Mouse (Mus musculus) mature B cell (primary cell): Measurements from ENCODE around the gene Tbx3.

ENCODE experiments used
- in situ Hi-C: fragments of 300-500 bp; cut with MboI; formaldehyde crosslinking; loops from 2 replicates; pipeline ENCODE4 v1.14.3; 2019

Tbx3 gene

GRCm38 (mm10) chr5:119670566-119671108 lies at the start of gene Tbx3:
Gene Tbx3, plus strand, starts transcription at chr5:119670669.
- in situ Hi-C loops = no loop called here

- in situ Hi-C loops = no loop called here
Observed at GRCm38 (mm10) chr5:119622076-119622475, 48.4 kb upstream of the Tbx3 start.

DNA sequence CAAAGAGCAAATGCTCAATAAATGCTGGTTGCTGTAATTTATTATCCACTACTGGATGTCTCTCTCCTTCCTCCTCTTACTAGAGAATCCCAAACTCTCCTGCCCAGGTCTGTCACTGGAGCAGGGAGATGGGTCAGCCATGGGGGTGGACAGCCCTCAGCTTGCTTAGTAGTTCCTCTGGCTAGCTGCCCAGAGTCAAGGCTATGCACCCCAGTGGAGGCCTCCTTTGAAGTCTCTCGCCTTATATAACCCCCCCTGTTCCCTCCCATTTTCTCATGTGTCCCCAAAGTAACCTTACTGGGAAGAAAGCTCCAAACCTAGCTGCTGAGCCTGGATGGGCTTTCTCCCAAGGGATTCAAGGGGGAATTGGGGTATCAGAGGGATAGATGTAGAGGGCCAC lies 45.9 kb upstream of the Tbx3 start:
- in situ Hi-C loops = no loop called here

DNA sequence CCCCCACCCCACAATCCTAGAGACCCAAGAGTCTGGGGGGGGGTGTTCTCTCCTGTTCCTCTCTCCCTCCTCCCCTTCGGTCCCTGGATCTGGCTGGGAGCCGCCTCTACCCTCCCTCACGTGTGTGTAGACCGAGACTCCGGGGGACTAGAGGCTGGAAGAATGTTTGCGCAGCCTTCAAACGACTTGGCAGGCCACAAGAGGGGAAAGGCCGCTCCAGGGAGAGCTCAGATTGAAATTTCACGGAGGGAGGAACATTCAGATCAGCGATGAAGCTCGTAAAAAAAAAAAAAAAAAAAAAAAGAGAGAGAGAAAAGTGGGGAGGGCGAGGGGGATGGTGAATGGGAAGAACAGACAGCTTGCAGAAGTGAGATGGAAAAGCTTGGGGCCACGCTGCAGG lies 44.9 kb upstream of the Tbx3 start:
- in situ Hi-C loops = no loop called here

DNA sequence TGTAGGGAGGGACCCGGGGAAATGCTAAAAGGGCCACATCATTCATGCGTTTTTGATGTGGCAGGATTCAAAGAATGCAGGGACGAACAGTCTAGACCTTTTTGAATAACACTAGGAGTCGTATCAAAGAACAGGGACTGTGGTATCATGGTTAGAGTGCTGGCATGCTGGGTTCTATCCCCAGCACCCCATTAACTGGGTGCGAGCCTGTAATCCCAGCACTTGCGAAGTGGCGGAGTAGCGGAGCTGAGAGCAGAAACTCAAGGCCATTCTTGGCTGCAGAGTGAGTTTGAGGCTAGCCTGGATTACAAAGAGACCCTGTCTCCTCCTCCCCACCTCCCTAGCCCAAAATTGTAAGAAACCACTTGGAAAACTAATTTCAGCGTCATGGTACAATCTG lies 44.3 kb upstream of the Tbx3 start:
- in situ Hi-C loops = no loop called here

GRCm38 (mm10) chr5:119626662-119627061 lies 43.8 kb upstream of the Tbx3 start:
- in situ Hi-C loops = no loop called here

DNA sequence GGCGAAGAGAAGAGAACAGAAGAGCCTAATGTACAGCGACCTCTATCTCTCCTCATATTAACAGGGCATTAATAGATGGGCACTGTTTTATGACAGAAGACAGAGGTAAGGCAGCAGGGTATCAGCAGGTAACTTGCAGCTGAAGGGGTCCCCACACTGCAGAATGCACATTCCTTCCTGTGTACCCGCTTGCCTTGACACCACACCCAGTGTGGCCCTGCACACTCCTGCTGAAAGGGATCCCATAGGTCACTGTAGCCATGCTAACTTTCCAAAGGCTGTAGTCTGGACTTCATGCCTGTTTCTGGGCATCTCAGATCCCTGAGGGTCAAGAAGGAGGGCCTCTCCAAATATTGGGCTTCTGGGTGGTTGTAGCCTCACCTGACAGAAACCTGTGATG lies 42.4 kb upstream of the Tbx3 start:
- in situ Hi-C loops = no loop called here

GRCm38 (mm10) chr5:119628746-119629327 lies 41.6 kb upstream of the Tbx3 start:
- in situ Hi-C loops = no loop called here

DNA sequence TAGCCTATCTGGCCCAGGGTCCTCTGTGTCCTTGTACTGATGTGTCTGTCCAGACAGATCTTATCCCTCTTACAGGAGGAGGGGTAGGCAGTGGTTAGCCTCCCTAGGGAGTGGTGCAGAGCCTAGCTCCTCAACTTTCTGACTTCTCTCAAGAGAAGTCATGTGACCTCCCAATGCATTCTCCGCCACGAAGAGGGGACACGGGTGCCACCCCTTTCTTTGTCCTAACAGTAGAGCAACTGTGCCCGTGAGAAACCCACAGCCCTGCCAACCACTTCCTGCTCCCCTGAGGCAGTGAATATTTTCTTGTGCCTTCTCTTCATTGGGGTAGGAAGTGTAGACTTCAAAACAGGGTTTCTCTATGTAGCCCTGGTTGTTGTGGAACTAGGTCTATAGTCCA lies 36.9 kb upstream of the Tbx3 start:
- in situ Hi-C loops = no loop called here

- in situ Hi-C loops = no loop called here
Observed at GRCm38 (mm10) chr5:119634861-119635260, 35.6 kb upstream of the Tbx3 start.

- in situ Hi-C loops = no loop called here
Observed at GRCm38 (mm10) chr5:119638300-119638699, 32.2 kb upstream of the Tbx3 start.

DNA sequence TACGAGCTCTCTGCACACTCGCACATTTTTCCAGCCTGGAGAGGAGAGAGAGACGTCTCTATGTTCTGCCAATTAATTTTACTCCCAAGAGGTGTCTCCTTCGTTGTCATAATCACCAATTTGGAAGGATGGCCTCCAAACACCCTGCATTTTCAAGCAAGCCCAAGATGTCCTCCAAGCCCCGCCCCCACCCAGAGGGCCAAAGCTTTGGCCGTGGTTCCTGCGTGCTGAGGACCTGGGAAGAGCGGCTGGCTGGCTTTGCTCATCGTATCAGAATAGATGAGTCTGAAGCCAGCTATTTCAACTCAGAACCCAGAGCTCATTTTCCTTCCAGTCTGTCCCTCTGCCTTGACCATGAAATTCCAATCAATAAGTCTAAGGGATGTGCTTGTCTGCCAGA lies 29.4 kb upstream of the Tbx3 start:
- in situ Hi-C loops = no loop called here

DNA sequence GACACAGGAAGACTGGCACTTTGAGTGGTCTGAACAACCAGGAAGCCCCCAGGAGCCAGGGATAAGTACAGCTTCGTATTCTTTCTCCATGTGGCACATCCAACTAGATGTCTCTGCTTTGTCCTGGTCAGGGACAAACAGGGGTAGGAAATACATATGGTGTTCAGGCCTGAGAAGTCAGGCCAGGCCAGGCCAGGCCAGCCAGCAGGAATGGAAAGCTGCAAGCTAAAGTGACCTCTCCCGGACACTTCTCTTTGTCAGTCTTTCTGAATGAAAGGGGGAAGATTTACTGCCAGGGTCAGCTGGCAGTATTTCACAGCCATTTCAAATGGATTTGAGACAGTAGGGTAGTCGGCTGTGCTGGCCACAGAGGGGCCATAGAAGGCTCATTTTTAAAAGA lies 28.8 kb upstream of the Tbx3 start:
- in situ Hi-C loops = no loop called here

GRCm38 (mm10) chr5:119646965-119647364 lies 23.5 kb upstream of the Tbx3 start:
- in situ Hi-C loops = no loop called here

- in situ Hi-C loops = no loop called here
Observed at GRCm38 (mm10) chr5:119651135-119651965, 19.1 kb upstream of the Tbx3 start.

- in situ Hi-C loops = no loop called here
Observed at GRCm38 (mm10) chr5:119656354-119656753, 14.1 kb upstream of the Tbx3 start.

- in situ Hi-C loops = no loop called here
Observed at GRCm38 (mm10) chr5:119656856-119657255, 13.6 kb upstream of the Tbx3 start.

- in situ Hi-C loops = no loop called here
Observed at GRCm38 (mm10) chr5:119657362-119657761, 13.1 kb upstream of the Tbx3 start.

- in situ Hi-C loops = no loop called here
Observed at GRCm38 (mm10) chr5:119657804-119658203, 12.7 kb upstream of the Tbx3 start.

- in situ Hi-C loops = no loop called here
Observed at GRCm38 (mm10) chr5:119658396-119658795, 12.1 kb upstream of the Tbx3 start.

GRCm38 (mm10) chr5:119659041-119659440 lies 11.4 kb upstream of the Tbx3 start:
- in situ Hi-C loops = no loop called here

DNA sequence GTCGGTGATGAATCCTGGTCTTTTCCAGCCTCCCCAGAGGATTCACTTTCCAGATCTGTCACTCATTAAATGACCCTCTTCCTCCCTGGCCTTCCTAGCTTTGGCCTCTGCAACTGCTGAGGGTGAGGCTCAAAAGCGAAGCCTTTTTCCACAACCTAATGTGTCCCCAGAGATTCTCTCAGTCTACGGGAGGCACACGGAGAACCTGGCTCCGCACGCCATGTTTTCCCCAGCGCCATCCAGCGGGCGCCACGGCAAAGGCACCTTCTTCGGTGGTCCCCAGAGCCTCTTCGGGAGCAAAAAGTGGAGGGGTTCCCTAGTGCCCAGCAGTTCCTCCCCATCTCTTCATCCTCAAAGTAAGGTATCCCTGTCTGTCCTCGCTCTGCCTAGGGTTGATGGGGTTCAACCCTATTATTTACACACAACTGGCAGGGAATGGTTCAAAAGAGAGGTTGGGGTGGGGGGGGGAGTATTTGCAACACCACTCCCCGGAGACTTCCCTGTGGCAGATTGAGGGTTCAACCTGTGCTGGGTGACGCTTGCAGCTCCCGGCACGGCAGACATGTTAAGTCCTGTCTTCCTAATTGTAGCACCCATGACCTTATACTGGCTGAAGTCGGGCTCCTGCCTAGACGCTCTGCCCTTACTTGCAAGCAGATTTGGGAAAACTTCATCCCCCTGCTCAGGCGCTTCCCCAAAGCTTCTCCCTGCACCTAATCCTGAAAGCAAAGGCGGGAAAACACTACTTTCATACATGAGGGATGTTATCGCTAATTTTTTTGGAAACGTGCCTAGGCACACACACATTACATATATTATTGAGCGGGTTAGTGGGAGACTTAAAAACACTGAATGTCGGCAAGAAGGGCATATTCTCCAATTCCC lies 9.7 kb upstream of the Tbx3 start:
- in situ Hi-C loops = no loop called here
